Mouse (Mus musculus): ENCODE measurements around the gene Nf2.

The Nf2 gene

DNA sequence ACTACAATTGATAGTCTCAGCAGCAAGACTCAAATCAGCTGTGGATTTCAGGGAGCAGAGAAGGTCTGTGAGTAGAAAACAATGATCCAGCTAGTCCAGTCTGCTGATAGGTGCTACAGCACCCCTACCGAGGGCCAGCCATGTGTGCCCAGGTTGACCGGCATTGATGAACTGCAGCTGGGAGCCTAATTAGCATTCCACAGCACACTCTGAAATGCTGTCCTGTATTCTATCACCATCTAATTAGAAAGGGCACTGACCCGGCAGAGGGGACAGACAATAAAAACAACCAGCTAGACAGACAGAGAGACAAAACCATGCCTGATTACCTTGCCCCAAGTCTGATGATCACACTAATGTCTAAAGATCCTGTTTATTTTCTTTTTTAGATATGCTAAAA lies 56.3 kb downstream of the Nf2 start:
- no peak for DNase-seq (ENCODE audit: low spot score)

DNA sequence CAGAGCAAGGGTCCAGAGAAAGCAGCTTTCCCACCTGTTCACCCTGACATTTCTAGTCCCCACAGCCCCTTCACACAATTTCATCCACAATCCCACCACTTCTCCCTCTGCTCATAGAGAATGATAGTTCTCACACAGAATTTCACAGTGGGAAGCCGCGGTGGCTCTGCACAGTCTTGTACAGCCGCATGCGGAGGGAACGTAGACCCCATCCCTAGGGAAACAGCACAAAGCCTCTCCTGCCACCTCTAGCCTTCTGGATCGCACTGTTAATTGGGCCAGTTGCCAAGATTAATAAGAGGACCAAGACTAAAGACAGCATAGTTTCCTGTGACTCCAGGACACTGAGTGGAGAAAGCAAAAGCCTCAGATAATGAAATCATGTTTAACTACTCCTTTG lies 57.8 kb downstream of the Nf2 start:
- DNase-seq (ENCODE audit: low spot score): no peak

DNA sequence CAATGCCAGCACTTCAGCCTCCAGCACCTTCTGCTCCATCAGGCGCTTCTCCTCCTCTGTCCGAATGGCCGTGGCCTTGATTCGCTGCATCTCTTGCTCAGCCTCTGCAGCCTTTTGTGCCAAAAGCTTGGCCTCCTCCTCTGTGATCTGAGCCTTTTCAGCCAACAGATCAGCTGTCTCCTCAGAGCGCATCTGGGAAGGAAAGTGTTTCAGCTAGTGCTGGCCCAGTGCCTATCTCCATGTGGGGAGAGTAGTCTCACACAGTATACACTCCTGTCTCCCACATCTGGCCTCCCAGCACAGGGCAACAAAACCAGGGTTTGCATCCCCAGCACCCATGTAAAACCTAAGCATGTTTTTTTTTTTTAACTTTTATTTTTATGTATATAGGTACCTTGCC lies 59.6 kb downstream of the Nf2 start:
- DNase-seq (ENCODE audit: low spot score): peak; percentile 74

DNA sequence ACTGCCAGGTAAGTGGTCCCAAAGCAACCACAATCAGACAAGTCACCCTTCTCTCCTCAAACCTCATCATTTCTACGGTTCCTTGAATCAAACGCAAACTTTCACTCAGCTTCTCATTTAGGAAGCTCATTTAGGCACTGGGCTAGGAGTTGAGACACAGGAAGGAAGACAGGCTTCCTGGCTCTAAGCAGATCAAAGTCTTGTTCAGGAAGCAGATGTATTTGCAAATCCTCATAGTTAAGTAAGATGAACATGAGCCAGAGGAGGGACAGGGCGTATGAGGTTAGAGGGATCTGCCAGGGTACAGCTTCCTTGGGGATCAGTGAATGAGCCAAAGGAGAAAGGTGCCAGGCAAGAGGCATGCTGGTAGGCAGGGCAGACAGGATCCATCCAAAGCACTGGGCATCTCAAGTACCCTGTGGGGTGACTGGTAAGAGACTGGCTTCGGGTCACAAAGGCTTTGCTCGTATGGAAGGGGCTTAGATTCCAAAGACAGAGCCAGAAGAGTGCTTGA lies 64.7 kb downstream of the Nf2 start:
- no peak for DNase-seq (ENCODE audit: low spot score)

DNA sequence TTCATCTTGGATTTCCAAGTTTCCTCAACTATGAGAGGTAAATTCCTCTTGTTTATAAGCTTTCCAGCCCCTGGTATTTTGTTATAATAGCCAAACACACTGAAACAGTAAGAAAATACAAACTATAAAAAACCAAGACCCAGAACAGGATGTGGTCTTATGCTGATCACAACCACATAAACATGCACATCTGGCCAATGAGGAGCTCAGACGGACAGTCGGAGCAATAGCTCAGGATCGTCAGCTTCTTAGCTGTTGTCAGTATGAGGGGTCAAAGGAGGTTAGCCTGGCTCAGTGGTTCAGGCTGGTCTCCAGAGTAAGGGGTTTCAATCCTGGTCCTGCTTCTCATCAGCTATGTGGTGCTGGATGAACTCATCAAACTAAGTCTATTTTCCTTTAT lies 66.2 kb downstream of the Nf2 start:
- DNase-seq (ENCODE audit: low spot score): no peak

DNA sequence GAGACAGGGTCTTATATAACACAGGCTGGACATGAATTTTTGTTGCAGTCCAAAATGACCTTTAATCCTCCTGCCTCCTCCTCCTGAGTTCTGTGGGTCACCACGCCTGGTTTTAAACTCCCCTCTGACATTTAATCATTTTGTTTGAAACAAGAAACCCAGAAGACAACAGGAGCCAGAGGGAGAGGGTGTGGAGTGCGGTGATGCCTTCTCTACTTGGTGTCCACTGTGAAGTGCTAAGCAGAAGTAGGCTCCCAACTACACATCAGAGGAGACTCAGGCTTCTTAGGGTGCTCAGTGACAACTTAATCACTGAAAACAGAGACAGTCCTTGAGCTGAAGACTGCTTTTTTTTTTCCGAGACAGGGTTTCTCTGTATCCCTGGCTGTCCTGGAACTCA lies 68.4 kb downstream of the Nf2 start:
- no peak for DNase-seq (ENCODE audit: low spot score)

DNA sequence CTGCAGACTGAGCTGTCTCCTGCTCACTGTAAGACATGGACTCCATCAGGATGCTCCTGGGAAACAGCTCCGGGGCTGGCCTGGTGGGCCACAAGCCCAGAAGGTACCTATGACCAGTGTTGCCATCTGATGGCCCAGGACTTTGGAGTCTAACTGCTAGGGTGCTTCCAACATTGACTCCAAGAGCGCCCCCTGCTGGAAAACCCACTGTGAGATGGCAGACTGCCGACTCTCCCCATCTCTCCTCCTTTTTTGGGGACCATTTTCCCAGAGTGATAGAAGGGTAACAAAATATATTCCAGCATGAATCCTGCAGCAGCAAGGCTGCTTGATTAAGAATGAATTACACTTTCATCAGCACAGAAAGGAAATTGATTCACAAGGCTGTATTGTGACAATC lies 76.4 kb downstream of the Nf2 start:
- peak; percentile 86 for DNase-seq (ENCODE audit: low spot score)

DNA sequence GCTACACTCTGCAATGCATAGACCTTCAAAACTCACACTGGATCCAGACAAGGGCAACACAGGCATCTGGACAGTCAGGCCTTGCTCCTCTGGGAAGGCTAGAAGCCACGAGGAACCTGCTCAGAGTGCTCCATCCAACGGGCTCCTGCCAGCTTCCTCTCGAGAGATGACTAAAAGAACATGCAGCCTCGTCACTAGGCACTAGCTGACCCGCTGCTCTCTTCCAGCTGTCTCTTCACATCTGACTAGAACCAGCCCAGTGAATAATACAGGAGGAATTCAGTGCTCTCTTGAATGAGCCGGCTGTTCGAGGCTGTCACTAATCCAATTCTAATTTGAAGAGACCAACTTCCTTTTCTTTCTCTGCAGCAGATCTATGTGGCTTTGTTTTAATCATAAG lies 77.6 kb downstream of the Nf2 start:
- no peak for DNase-seq (ENCODE audit: low spot score)

DNA sequence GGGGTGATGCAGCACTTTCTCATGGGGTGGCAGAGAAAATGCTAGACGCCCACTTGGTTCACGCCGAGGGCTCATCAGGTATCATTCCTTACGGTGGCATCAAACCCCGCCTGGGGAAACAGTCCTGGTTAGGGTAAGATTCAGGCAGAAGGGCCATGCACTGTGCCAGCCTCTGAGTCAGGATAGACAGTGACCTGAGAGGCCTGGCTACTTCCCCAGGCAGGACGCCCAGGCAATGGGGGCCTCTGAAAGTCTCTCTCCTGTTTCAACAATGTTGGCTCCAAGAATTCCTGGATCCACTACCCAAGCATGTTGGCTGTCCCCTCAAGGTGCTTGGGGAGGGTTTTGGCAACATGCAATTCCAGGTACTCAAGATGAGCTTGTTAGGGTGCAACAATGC lies 79.5 kb downstream of the Nf2 start:
- DNase-seq (ENCODE audit: low spot score): no peak

DNA sequence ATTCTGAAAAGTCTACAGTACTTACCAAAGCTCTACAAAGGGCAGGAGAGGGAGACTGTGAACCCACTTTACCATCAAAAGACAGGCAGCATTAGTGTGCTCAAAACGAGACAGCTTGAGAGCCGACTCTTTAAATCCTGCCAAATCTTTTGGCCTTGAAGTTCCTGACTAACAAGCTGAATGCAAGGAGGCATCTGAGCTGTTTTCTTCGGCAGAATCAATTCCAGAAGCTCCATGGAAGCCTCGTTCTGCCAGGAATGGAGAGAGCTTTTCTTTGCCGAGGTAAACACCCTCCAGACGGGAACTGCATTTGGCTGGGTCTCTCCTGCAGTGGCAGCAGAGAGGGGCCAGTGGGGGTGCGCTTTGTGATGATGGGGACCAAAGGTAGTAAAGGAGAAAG lies 80.0 kb downstream of the Nf2 start:
- DNase-seq (ENCODE audit: low spot score): no peak

DNA sequence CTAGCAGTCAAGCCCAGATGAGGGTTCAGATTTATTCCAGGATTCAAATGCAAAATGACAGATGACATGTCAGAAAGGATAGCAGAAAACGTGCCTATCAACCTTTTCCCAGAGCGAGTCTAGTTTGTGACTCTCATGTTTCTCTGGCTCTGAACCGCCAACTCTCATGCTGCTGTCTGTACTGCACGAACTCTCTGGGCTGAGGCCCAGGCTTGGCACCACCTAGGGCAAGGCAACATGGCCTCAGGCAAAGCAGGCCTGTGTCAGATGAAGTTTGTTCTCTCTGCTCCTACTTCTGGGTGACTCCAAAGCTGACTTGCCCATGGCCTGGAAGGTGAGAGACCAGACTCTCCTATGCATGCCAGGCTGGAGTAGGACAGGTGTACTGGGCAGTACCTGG lies 80.9 kb downstream of the Nf2 start:
- no peak for DNase-seq (ENCODE audit: low spot score)

DNA sequence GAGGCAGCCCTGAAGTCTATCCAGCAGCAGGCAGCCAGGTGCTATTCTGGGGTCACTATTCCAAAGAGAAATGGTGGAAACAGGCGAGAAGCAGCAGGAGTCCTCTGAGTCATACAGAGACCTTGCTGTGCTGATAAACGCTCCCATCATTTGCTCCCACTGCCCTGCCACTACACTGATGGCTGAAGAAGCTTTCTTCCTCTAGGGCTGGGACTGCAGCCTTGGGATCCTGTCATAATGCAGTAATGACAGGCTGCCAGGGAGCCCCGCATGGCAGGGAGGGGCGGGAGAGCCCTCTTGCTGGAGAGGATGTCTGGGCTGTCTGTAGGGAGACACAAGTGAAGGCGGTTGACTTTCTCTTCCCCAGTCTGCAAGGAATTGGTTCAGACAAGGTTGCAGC lies 84.9 kb downstream of the Nf2 start:
- no peak for DNase-seq (ENCODE audit: low spot score)

DNA sequence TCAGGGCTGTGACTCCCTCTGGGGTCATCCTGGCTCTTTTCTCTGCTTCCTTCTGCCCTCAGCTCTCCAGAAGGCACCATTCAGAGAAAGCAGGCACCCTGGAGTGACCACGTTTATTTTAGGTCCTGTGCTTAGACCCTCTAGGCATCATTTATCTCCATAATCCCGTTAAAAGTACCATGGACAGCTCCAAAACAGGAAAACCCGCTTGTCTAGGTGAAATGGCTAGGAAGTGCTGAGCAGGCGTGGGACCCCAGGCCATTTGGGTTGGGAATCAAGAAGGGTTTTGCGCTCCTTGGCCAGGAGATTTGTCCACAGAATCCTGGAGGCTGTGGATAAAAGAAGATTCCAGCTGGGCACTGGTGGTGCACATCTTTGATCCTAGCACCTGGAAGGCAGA lies 85.7 kb downstream of the Nf2 start:
- no peak for DNase-seq (ENCODE audit: low spot score)

DNA sequence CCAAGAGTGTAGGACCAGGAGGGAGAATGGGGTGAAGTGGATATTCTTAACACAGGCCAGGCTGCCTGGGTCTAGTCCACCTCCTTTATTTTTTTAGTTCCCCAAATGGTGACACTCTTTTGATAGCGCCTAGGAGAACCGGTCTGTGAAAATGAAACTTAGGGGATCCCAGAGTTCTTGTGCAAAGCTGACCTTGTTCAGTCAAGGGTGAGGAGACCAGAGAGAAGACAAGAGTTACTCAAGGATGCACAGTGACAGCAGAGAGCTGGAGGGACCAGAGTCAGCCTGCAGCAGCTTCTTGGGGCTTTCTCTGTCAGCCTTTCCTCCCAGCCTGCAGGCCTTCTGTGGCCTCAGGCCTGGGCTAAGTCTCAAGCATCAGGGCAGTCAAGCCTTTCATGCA lies 86.8 kb downstream of the Nf2 start:
- no peak for DNase-seq (ENCODE audit: low spot score)

DNA sequence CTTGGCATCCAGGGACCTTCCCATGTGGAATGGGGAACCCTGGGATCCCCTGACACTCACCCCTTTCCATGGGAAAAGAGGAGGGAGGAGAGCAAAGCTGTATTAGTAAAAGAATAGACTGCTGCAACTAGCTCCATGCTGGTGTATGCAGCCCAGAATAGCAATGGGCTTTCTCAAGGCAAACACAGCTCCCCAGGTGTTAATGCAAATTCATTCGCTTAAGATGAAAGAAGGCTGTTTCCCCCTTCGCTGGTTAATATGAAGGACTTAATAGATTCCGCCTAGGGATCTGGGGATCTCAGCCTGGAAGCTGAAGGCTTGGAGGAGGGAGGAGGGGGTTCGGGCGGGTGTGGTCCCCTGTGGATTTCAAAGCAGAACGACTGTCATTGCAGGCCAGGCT lies 87.3 kb downstream of the Nf2 start:
- DNase-seq (ENCODE audit: low spot score): no peak

DNA sequence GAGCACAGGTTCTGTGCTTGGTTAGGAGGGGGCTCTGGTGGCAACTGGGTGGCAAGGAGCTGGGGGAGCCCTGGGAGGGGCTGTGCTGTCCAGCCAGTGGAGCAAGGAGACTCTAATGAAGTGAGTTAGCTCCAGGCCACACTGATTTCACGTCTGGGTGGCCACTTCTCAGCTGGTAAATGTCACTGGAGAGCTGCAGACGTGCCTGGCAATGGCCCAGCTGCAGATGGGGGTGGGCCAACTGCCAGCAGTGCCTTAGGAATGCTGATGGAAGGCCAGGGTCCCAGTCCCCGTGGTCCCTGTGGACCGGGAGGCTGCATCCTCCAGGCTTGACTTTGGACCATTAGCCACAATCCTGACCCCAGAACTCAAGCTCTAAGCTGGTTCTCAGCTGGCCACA lies 88.9 kb downstream of the Nf2 start:
- no peak for DNase-seq (ENCODE audit: low spot score)

DNA sequence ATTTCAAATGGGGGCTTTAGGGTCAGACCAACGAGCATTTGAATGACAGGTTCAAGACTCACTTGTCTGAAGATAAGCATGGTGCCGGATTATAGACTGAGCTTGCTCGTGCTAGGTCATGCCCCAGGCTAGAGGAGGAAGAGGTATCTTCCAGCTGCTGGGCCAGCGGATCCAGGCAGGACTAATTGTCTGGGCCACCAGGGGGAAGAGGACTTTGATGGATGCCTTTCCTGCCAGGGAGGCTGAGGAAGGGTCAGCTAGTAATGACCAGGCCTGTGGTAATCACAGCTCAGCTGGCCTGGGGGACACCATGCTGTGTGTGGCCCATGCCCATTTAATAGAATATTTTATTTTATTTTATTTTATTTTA lies 91.6 kb downstream of the Nf2 start:
- DNase-seq (ENCODE audit: low spot score): no peak

DNA sequence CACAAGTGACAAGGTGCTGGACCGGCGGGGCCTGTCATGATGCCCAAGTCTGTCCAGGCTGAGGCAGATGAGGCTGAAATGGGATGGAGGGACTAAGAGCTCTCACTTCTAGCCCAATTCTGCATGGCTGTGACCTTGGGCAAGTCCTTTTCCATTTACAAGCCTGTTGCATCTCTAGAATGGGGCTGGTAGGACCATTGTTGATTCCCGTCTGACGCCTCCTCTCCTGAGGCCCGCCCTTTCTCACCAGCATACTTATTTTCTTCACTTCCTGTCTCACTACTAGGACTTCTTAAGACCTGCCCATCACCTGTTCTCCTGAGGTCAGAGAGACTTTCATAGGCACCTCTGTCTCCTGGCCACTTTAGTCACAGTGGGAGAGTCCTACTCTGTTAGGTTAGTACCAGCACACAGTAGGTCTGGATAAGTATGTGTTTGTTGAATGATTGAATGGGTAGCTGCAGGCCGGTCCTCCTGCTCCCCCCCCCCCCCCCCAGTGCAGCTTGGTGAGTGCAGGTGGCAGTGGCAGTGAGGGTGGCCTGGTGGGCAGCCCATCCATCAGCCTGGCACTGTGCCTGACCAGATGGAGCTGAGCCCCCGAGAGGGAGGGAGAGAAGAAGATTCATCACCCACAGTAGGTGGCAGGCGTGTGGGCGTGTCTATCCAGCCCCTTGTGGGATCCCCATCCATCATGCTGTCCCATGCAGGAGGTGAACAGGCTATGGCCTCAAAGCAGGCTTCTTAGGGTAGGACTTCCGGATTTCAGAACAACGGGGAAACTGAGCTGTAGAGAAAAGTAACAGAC lies 92.2 kb downstream of the Nf2 start:
- DNase-seq (ENCODE audit: low spot score): no peak

DNA sequence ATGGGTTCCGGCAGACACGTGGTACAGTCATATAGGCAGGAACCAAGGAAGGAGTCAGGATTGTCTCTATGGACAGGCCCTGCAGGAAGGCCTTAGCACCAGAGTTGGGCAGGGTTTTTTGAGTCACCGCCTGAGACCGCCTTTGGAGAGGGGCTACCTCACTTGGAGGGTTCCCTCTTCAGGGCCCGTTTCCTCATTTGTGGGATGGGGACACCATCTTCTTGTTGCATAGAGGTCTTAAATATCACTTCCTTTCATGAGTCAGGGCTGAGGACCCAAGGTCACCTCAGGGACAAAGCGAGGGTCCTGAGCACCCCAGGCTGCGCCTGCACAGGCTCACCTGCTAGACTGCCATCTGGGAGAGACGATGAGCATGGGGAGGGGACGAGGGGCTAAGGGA lies 92.9 kb downstream of the Nf2 start:
- DNase-seq (ENCODE audit: low spot score): no peak

DNA sequence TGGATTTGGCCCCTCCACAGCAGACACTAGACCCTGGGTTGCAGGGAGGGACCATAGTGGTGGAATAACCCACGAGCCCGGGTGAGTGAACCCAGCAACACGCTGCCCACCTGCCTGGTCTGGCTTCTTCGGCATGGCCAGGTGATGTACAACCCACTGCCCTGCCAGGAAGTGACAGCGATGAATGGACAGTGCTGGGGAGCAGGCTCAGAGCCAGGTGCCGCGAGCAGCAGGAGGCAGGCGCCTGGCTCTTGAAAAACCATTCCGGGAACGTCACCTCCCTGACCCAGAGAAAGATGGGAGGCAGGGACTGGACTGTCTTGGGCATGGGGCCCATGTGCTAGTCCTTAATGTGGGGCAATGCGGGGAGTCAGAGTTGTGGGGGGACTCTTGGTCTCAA lies 94.5 kb downstream of the Nf2 start:
- DNase-seq (ENCODE audit: low spot score): no peak

DNA sequence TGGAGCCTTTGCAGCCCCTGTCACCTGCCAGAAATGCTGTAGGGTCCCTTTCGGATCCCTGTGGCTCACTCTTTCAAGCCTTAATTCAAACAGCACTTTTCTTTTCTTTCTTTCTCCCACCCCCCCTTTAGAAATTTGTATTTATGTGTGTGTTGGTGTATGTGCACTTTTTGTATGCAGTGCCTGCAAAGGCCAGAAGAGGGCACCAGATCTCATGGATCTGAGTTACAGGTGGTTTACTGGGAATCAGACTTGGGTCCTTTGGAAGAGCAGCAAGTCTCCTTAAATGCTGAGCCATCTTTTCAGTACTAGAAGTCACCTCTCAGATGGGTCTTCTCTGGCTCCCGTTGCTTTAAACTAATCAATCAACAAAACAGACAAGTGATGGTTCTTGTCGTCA lies 95.3 kb downstream of the Nf2 start:
- DNase-seq (ENCODE audit: low spot score): no peak

DNA sequence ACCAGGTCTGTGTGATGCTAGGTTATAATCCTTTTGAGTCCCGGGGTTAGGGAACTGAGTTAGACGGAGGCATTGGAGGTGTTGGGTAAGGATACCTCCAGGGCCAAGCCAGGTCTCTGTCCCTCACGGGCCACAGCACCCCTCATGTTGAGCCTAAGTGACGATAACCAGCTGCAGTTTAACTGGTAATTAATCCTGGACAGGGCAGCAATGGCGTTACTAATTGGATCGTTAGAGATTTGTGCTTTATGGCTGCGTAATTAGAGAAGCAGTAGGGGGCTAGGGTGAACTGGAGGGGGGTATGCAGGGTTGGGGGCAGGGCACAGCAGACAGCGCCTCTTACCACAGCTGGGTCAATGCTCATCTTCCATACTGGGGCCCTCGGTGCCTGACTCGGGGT lies 96.5 kb downstream of the Nf2 start:
- no peak for DNase-seq (ENCODE audit: low spot score)

DNA sequence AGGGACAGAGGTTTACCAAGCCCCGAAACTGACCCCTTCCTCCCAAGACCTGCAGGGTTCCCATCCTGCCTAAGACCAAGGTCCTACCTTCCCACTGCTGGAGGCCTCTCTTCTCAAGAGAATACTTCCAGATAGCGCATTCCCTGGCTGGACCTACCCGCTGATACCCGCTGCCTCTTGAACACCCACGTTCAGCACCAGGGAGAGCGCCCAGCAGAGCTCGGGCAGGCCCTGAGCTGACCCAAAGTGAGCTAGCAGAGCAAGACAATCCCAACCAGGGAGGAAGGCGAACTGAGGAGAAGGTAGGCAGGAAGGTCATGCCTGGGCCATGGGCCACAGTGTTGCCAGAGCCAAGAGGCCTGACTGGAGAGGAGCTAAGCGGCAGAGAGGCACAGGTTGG lies 99.1 kb downstream of the Nf2 start:
- DNase-seq (ENCODE audit: low spot score): peak; percentile 89

DNA sequence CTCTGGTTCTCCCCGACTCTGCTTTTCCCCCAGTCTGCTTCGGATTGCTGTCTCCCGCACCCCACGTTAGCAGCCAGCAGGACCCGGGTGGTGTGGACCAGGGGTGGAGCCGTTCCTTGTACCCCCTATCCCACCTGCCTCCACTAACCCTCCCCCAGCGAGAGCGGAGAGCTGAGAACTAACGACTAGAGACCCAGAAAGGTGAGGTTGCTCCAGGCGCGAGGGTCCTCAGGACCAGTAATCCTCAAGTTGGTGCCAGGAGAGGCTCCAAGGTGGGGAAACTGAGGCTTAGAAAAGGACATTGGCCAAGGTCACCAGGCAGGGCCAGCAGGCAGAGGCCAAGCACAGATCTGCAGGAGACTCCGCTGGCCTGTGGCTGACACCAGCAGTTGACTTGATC lies 102.1 kb downstream of the Nf2 start:
- no peak for DNase-seq (ENCODE audit: low spot score)

DNA sequence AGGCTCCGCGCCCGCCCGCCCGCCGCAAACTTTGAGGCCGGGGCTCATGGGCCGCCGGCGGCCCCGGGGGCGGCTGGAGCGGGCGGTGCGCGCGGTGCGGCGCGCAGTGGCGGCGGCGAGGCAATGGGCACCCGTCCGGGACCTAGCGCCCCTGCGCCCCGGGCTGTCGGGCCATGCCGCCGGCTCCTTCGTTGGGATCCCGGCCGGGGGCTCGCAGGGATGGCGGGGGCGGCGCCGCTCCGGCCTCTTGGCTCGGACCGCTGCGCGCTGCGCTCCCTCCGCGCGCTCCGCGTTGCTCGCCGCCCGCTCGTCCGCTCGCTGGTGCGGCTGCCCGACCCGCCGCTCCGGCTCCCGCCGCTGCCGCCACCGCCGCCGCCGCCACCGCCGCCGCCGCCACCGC lies 102.6 kb downstream of the Nf2 start, which contains the start of gene Cabp7:
Gene Cabp7, minus strand, starts transcription at position 46 of the 400 bp plus-strand sequence.
- DNase-seq (ENCODE audit: low spot score): no peak

All from testis, postnatal 10 days (tissue).